Mouse (Mus musculus) spleen, adult 2 months (tissue): ENCODE measurements around the gene Slc22a1. TPM values are rescaled to one million over a fixed set of nuclear protein-coding genes. Genes with fewer than 3 reads are reported as not detected.

Source experiments
- DNase-seq, 2 experiments: peaks; one replicate each; pipeline versions ENCODE4 v3.0.0 to v3.0.0-alpha.2; 2012 to 2021; ENCODE audit warnings: low spot score in 2 of 2, low read depth in 1 of 2
- H3K27ac ChIP-seq: fragments of 200-500 bp; 2 replicates; pipeline ENCODE4 v1.5.1; 2012; ENCODE audit warnings: low read length, inconsistent platforms; ENCODE audit not compliant: insufficient read depth
- H3K27me3 ChIP-seq: fragments of 200-500 bp; 2 replicates; pipeline ENCODE4 v1.6.1; 2012; ENCODE audit warnings: mild to moderate bottlenecking, moderate library complexity, low read length, inconsistent platforms; ENCODE audit not compliant: control insufficient read depth, insufficient read depth
- H3K36me3 ChIP-seq: fragments of 200-500 bp; 2 replicates; pipeline ENCODE4 v1.6.1; 2012; ENCODE audit warnings: mild to moderate bottlenecking, low read length, inconsistent platforms; ENCODE audit not compliant: control insufficient read depth, insufficient read depth
- H3K4me1 ChIP-seq: fragments of 200-500 bp; 2 replicates; pipeline ENCODE4 v1.6.1; 2011; ENCODE audit warnings: inconsistent platforms; ENCODE audit not compliant: control insufficient read depth, insufficient read depth, insufficient read length
- H3K4me3 ChIP-seq: fragments of 200-500 bp; 2 replicates; pipeline ENCODE4 v1.5.1; 2011; ENCODE audit warnings: mild to moderate bottlenecking, inconsistent platforms; ENCODE audit not compliant: insufficient read depth, insufficient read length; ENCODE audit errors: extremely low read depth
- CTCF ChIP-seq: fragments of 200-500 bp; IDR thresholded peaks from 2 replicates; pipeline ENCODE4 v1.5.1; 2011; ENCODE audit warnings: mild to moderate bottlenecking, inconsistent platforms; ENCODE audit not compliant: insufficient read depth, insufficient read length, insufficient replicate concordance; ENCODE audit errors: extremely low read depth
- POLR2A ChIP-seq: fragments of 200-500 bp; IDR thresholded peaks from 2 replicates; pipeline ENCODE4 v1.6.1; 2011; ENCODE audit warnings: low read depth, low read length, inconsistent platforms
- WGBS: fragments of 180-500 bp; shearing (Covaris S2); methylation state at CpG from one replicate; pipeline ENCODE4 v1.1.7; 2018; 5-methylcytosine and 5-hydroxymethylcytosine counted together
- polyA plus RNA-seq: library from polyadenylated mRNA; depleted of rRNA; stranded (reverse); fragments of >200 nt; gene quantifications from 2 replicates; pipeline ENCODE4 v1.2.3, GENCODE M21; 2012

Slc22a1 gene
- polyA plus RNA-seq, 1 experiment: 0.04 TPM

DNA sequence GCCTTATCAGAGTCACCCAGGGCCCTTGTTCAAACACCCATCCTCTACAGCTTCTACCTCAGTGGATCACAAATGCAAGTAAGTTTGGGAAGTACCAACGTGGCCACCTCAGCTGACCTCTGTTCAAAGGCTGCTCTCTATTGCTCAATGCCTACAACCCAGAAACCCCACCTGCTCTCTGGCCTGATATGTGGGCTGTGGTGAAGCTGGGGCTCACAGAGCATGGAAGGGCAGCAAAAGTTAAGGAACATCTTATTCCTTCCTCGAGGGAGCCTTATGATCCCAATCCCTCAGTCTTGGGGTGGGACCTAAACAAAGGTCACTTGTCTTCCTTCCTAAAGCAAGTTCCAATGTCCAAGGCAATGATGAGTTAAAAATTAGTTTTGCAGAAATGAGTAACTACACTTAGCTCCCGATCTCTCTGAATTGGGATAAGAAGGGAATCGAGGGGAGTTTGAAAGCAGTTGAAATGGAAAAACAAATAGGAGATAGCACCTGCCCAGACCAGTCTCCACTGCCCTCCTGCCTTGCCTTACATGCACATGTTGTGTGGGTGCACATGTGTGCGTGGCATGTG, 4.5 kb downstream of the Slc22a1 start:
- Histone ChIP-seq H3K4me3 (no peak overlapping the region), H3K27ac (no peak overlapping the region), H3K4me1 (0 out of 2 replicates have a peak, but pooled peaks cover 2% of the 10 kb centered on the region), H3K27me3 (no peaks in the 10 kb centered on the region), H3K36me3 (no peaks in the 10 kb centered on the region)
- TF ChIP-seq CTCF (no peak), POLR2A (no peak)
- 83% methylated on average over 5 of the region's 5 CpGs for WGBS
- no peak for DNase-seq

DNA sequence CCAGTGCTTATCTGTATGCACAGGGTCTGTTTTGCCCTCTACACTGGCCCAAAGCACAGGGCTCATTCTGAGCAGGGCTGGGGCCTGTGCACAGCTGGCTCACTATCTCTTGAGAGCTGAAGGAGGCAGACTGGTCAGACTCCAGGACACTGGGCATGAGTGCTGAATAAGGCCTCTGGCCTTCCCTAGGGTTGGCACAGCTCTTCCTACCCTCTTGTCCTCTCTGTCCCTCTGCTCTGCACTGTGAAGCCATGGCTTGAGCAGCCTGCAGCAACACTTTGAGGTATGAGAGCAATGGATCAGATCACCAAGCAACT, 6.3 kb downstream of the Slc22a1 start:
- no peak overlapping the region for H3K4me3 ChIP-seq
- DNase-seq: no peak
- no peaks in the 10 kb centered on the region for H3K27me3 ChIP-seq
- TF ChIP-seq POLR2A (no peak), CTCF (no peak)
- no peaks in the 10 kb centered on the region for H3K4me1 ChIP-seq
- H3K36me3 ChIP-seq: no peaks in the 10 kb centered on the region
- no peak overlapping the region for H3K27ac ChIP-seq

GRCm38 (mm10) chr17:12668478-12669362, 6.9 kb downstream of the Slc22a1 start:
- no peak overlapping the region for H3K27ac ChIP-seq
- no peak overlapping the region for H3K4me3 ChIP-seq
- H3K27me3 ChIP-seq: no peaks in the 10 kb centered on the region
- TF ChIP-seq CTCF (no peak), POLR2A (no peak)
- no peaks in the 10 kb centered on the region for H3K4me1 ChIP-seq
- H3K36me3 ChIP-seq: no peaks in the 10 kb centered on the region
- 71% methylated on average over 7 of the region's 7 CpGs for WGBS
- DNase-seq: no peak

DNA sequence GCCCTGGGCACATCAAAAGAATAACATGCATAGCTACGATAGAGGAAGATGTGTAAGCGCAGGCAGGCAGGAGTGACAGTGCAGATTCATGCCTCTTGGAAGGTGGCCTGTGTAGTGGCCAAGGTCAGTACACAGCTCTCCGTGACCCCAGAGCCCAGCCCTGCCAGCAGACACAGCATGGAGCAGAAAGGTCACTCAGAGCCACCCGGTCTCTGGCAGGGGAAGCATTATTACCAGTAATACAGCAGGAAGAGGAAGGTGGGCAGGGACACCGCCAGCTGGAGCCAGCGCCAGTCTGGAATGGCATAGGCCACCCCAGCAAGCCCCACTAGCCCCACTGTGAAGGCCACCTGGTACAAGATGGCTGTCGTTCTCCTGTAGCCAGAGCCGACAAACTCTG, 11.5 kb downstream of the Slc22a1 start:
- DNase-seq: no peak
- Histone ChIP-seq H3K27ac (no peak overlapping the region), H3K36me3 (no peaks in the 10 kb centered on the region), H3K4me3 (no peak overlapping the region), H3K4me1 (no peaks in the 10 kb centered on the region), H3K27me3 (no peaks in the 10 kb centered on the region)
- TF ChIP-seq CTCF: no peak
- TF ChIP-seq POLR2A: no peak
- WGBS: 84% methylated on average over 8 of the region's 8 CpGs

DNA sequence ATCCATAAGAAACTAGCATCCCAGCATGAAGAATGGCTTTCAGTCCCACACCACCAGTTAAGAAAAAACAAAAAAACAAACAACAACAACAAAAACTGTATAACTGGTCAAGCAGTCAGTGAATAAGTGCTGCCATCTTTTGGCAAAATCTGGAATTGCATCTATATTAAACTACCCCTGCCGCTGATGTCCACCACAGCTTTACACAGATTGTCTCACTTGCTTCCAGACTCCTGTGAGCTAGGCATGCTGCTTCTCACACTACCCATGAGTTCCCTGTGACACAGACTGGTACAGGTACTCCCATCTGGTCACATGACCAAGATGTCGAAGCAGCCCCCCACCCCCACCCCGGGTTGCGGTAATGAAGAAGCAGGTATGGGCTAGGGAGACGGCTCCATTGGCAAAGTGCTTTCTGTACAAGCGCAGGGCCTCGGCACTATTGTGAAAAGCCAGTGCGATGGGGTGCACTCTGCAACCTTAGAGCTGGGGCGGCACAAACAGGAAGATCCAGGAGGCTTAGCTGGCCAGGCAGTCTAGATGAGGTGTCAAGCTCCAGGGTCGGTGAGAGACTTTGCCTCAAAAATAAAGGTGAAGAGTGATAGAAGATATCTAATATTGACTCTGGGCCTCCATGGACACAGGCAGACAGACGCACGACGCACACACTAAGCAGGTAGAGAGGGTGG, 14.9 kb downstream of the Slc22a1 start:
- 70% methylated on average over 13 of the region's 13 CpGs for WGBS
- no peak overlapping the region for H3K27ac ChIP-seq
- TF ChIP-seq POLR2A: no peak
- no peak overlapping the region for H3K4me3 ChIP-seq
- no peaks in the 10 kb centered on the region for H3K4me1 ChIP-seq
- no peaks in the 10 kb centered on the region for H3K27me3 ChIP-seq
- DNase-seq: no peak
- H3K36me3 ChIP-seq: no peaks in the 10 kb centered on the region

DNA sequence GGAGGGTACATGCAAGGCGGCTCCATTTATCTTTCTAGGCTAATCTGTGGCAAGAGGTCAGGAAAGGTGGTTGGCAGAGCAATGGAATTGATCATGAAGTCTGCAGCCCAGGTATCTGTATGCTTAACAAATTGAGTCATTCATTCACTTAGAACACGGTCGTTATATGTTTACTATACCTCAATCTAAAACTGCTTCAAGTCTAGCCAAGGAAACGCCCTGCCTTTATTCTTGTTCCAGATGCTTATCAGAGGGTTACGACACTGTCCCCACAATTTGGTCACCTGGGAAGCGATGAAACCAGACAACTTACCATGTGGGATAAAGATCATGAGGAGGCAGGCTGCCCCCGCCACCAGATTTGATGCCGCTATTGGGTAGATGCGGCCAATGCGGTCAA, 16.4 kb downstream of the Slc22a1 start:
- Histone ChIP-seq H3K4me3 (no peak overlapping the region), H3K4me1 (peaks cover 2% of the 10 kb centered on the region; the same call in 1 of the 2 replicates), H3K27me3 (no peaks in the 10 kb centered on the region), H3K36me3 (no peaks in the 10 kb centered on the region), H3K27ac (no peak overlapping the region)
- TF ChIP-seq CTCF (no peak), POLR2A (no peak)
- DNase-seq: no peak
- WGBS: 93% methylated on average over 10 of the region's 10 CpGs
